Comparison of ENCODE assay signal across 18 mouse cellular contexts in the genomic region with DNA sequence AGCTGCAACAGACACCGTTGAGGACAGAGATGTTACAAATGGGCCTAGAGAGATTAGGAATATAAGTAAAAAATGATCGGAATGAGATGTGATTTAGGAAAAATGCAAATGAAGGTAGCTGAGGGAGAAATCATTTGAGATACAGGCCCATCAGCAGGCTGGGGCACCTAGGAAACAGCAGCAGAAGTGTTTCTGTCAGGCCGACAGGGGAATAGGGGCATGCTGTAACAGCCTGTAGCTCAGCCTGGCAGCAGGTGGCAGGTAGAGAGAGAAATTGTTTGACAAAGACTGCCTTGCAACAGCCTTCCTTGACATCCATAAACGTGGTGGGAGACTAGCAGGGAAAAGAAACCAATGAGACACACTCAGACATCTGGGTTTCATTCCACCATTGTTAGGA.
"Had no signal": no experiment of that assay in that cellular context is flagged by ENCODE, and none has a peak within 500 bp of the region (broad histone marks: within the 10 kb centered on the region; RNA-seq: fewer than 3 reads in every experiment).

No protein-coding gene starts in this region.

- H3K4me3 ChIP-seq: midbrain, embryonic 10.5 days; midbrain, embryonic 12.5 days; myocyte; neural tube, embryonic 12.5 days had no signal

- H3K27ac ChIP-seq: midbrain, embryonic 10.5 days; midbrain, embryonic 12.5 days; neural tube, embryonic 12.5 days had no signal

- H3K4me2 ChIP-seq: lung, embryonic 14.5 days; midbrain, embryonic 12.5 days; neural tube, embryonic 12.5 days had no signal

- H3K9me3 ChIP-seq: midbrain, embryonic 12.5 days; neural tube, embryonic 12.5 days had no signal

- H3K36me3 ChIP-seq: midbrain, embryonic 10.5 days; midbrain, embryonic 12.5 days; neural tube, embryonic 12.5 days had no signal

- ATAC-seq: midbrain, embryonic 16.5 days had no signal

- H3K4me1 ChIP-seq: midbrain, embryonic 10.5 days; midbrain, embryonic 12.5 days; neural tube, embryonic 12.5 days had no signal

- H3K27me3 ChIP-seq: midbrain, embryonic 12.5 days; neural tube, embryonic 12.5 days had no signal

- H3K9ac ChIP-seq: lung, embryonic 14.5 days; midbrain, embryonic 12.5 days; neural tube, embryonic 12.5 days had no signal

- DNase-seq: lung, adult 18-20 months; lung, embryonic 14.5 days; lung, postnatal 10 days; lung, postnatal 4 days; midbrain, embryonic 14.5 days; retina, postnatal 1 day; right cerebral cortex, adult 18-20 months; right cerebral cortex, postnatal 25 days; right cerebral cortex, postnatal 4 days; spleen, adult 18-20 months; thymus, adult 18-20 months; thymus, postnatal 14 days; thymus, postnatal 36 days had no signal
